Mouse (Mus musculus): Measurements from ENCODE around the gene Etnppl. TPM values are rescaled to one million over a fixed set of nuclear protein-coding genes. Genes with fewer than 3 reads are reported as not detected.

Gene Etnppl
- polyA plus RNA-seq, 1 experiment: 22.5 TPM

DNA sequence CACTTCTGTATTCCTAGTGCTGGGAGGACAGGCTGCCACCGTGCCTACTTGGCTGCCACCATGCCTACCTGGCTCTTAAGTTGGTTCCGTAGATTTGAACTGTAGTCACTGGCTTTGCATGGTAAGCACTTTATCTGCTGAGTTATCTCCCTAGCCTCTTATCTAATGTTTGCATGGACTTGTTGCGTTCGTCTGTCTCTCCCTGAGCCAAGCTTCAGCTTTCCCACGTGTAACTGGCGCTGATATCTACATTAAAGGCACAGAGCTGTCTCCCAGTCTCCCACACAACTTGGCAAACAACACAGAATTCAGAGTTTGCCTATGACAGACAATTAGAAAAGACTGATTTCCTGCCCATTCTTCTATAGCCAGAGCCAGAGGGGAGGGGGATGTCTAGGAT lies 43.4 kb downstream of the Etnppl start:
- TF ChIP-seq CTCF (IDR thresholded peaks at IDR 0.05; ENCODE audit: extremely low read depth, insufficient read depth, low read length) (no peak), POLR2A (IDR thresholded peaks at IDR 0.05; ENCODE audit: extremely low read depth, insufficient read depth, low read length) (no peak)
- H3K27ac ChIP-seq (ENCODE audit: insufficient read depth, low read length): no peak overlapping the region
- H3K4me3 ChIP-seq (ENCODE audit: insufficient read depth, low read length): no peak overlapping the region
- H3K4me1 ChIP-seq (ENCODE audit: control insufficient read depth, insufficient read depth, low read length): no peaks in the 10 kb centered on the region; the same call in 1 of the 2 replicates

DNA sequence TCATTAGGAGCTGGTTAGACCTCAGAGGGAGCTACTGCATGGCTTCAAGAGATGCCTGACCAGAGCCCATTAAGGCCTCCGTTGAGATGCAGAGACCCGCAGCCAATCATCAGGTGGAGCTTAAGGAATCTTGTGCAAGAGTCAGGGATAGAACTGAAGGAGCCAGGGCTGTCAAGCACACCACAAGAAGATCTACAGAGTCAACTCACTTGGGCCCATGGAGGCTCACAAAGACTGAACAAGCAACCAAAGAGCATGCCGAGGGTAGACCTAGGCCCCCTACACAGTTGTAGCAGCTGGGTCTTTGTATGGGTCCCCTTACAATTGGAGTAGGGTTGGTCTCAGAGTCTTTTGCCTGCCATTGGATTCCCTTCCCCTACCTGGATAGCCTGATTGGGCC lies 45.2 kb downstream of the Etnppl start:
- Histone ChIP-seq H3K4me3 (ENCODE audit: insufficient read depth, low read length) (no peak overlapping the region), H3K4me1 (ENCODE audit: control insufficient read depth, insufficient read depth, low read length) (no peaks in the 10 kb centered on the region; the same call in 1 of the 2 replicates), H3K27ac (ENCODE audit: insufficient read depth, low read length) (no peak overlapping the region)
- no peak for TF ChIP-seq CTCF (IDR thresholded peaks at IDR 0.05; ENCODE audit: extremely low read depth, insufficient read depth, low read length)
- no peak for TF ChIP-seq POLR2A (IDR thresholded peaks at IDR 0.05; ENCODE audit: extremely low read depth, insufficient read depth, low read length)

DNA sequence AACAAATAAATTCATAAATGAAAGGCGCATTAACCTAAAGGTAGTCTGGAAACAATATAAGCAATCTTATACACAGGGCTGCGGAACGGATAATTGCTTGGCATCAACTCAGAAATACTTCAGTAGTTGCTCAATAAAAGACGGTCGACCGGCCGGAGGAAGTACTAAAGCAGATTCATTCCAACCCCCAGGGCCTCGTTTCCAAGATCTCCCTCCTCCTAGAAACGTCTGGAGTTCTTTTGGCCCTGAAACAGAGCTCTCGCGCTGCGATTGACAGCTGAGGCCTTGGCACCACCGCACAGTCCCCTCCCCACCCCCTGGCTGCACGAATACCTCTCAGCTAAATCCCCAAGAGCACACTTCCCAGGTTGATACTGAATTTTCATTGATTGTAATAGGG lies 54.0 kb downstream of the Etnppl start:
- TF ChIP-seq CTCF (IDR thresholded peaks at IDR 0.05; ENCODE audit: extremely low read depth, insufficient read depth, low read length): no peak
- no peak for TF ChIP-seq POLR2A (IDR thresholded peaks at IDR 0.05; ENCODE audit: extremely low read depth, insufficient read depth, low read length)
- no peak overlapping the region for H3K4me3 ChIP-seq (ENCODE audit: insufficient read depth, low read length)
- no peak overlapping the region for H3K27ac ChIP-seq (ENCODE audit: insufficient read depth, low read length)
- H3K4me1 ChIP-seq (ENCODE audit: control insufficient read depth, insufficient read depth, low read length): no peaks in the 10 kb centered on the region

DNA sequence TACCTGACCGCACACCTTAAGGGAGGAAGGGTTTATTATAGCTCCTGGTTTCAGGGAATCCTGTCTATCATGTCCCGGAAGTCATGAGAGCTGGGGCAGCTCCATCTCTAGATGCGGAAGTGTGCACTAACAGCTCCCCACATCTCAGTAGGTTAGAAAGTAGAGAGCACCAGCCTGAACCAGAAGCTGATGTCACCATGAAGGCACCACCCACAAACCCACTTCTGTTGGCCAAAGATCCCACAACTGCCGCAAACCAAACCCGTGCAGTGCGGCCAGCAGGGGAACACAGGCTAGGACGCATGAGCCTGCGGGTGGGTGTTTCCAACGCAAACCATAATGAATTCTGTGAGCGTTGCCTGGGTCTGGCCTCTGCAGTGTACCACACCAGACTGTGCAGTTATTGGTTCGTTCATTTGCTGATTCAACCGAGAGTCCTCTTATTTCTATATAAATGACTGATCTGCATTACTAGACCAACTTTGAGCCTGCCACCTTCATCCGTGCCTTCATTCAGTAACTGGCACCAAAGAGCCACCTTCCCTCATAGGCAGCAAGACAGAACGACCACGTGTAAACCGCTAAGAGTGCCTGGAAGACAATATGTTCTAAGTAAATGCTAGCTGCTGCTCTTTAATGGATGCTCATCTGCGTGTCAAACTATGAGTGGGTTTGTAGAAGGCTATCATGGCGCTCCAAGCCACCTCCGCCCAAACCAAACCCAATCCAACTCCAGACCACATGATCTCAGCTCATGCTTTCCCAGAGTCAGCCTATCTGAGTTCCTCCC lies 60.6 kb downstream of the Etnppl start:
- H3K4me3 ChIP-seq (ENCODE audit: insufficient read depth, low read length): no peak overlapping the region
- H3K27ac ChIP-seq (ENCODE audit: insufficient read depth, low read length): no peak overlapping the region
- no peaks in the 10 kb centered on the region for H3K4me1 ChIP-seq (ENCODE audit: control insufficient read depth, insufficient read depth, low read length)
- TF ChIP-seq POLR2A (IDR thresholded peaks at IDR 0.05; ENCODE audit: extremely low read depth, insufficient read depth, low read length) (no peak), CTCF (IDR thresholded peaks at IDR 0.05; ENCODE audit: extremely low read depth, insufficient read depth, low read length) (no peak)

DNA sequence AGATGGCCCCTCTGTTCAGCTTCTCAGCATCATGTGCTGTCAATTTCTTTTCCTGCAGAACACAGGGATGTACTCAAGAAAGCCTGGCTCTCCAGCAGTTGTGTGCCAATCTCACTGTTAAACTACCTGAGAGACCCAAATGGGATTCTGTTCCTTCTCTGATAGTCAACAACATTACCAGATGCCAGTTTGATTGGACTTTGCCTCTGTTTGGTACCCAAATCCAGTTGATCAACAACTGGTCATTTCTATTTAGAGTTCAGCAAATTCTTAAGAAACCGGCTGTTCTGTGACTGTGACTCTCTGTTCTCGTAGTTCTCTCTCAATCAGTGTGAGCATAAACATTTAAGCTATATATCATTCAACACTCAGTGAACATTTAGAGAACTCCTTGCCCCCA lies 64.0 kb downstream of the Etnppl start:
- Histone ChIP-seq H3K27ac (ENCODE audit: insufficient read depth, low read length) (no peak overlapping the region), H3K4me3 (ENCODE audit: insufficient read depth, low read length) (no peak overlapping the region), H3K4me1 (ENCODE audit: control insufficient read depth, insufficient read depth, low read length) (no peaks in the 10 kb centered on the region)
- TF ChIP-seq POLR2A (IDR thresholded peaks at IDR 0.05; ENCODE audit: extremely low read depth, insufficient read depth, low read length): no peak

DNA sequence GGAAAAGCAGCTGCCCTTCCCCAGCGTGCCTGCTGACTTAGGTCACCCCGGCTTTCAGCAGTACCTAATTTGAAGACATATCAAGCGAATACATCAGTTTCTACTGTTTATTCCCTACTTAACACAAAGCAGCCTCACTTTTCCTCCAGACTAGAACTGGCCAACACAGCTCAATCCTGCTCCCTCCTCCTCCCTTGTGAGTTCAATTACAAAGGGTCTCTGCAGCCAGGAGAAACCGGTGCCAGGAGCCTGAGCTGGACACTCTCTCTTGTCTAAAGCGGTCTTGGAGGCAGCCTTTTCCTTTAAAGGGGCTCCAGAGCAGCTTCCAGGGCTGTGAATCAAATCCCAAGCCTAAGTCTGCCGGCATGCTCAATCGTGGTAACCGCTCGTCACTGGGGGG lies 64.9 kb downstream of the Etnppl start:
- no peaks in the 10 kb centered on the region for H3K4me1 ChIP-seq (ENCODE audit: control insufficient read depth, insufficient read depth, low read length)
- no peak overlapping the region for H3K27ac ChIP-seq (ENCODE audit: insufficient read depth, low read length)
- no peak overlapping the region for H3K4me3 ChIP-seq (ENCODE audit: insufficient read depth, low read length)
- TF ChIP-seq CTCF (IDR thresholded peaks at IDR 0.05; ENCODE audit: extremely low read depth, insufficient read depth, low read length): no peak
- TF ChIP-seq POLR2A (IDR thresholded peaks at IDR 0.05; ENCODE audit: extremely low read depth, insufficient read depth, low read length): no peak

DNA sequence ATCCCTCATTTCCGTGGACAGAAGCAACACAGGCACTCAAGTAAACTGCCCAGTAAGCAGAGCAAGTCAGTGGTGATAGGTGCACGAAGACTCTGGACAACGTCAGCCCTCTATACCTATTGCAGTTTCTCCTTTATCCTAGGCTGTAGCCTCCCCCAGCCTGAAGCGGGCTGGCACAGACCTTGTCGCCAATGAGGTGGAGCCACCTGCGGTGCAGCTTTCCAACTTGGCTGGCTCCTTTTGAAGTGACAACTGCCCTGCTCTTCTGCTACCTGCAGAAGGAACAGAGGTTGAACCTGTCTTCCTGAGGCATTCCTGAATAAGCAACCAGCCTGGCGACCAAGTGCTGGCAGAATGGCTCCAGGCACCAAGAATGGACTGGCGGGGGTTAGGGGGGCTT lies 66.6 kb downstream of the Etnppl start:
- Histone ChIP-seq H3K4me1 (ENCODE audit: control insufficient read depth, insufficient read depth, low read length) (no peaks in the 10 kb centered on the region), H3K4me3 (ENCODE audit: insufficient read depth, low read length) (no peak overlapping the region), H3K27ac (ENCODE audit: insufficient read depth, low read length) (no peak overlapping the region)
- TF ChIP-seq CTCF (IDR thresholded peaks at IDR 0.05; ENCODE audit: extremely low read depth, insufficient read depth, low read length): no peak
- TF ChIP-seq POLR2A (IDR thresholded peaks at IDR 0.05; ENCODE audit: extremely low read depth, insufficient read depth, low read length): no peak

DNA sequence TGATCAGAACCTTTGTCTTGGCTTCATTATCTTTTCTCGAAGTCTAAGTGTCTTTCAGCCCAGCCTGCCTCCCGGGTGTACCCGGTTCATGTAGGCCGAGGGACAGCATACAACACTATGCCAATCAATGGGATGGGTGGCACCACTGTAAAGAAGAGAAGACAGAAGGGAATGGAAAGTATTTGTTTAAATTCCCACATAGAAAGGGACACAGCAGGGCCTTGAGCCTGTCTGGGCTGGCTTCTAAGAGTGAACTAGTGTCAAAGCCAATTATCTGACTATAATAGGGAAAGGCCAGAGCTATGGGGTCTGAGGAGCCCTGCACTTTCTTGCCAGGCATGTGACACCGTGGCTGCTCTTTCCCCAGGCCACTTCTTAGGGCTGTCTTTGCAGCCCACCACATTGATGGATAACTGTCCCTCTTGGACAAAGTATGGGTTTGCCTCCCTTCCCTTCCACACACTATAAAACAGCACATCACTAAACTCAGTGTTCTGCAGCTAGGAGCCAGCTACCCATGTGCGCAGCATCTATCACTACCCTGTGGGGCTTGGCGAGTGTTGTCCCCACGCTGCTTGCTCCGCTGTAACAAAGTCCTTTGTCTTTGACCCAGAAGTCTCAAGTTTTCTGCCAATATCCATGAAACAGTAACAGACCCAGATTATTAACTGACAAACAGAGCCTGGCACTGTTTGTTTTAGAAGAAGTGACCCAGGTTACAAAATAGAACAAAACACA lies 67.2 kb downstream of the Etnppl start:
- H3K4me1 ChIP-seq (ENCODE audit: control insufficient read depth, insufficient read depth, low read length): no peaks in the 10 kb centered on the region
- no peak overlapping the region for H3K4me3 ChIP-seq (ENCODE audit: insufficient read depth, low read length)
- TF ChIP-seq POLR2A (IDR thresholded peaks at IDR 0.05; ENCODE audit: extremely low read depth, insufficient read depth, low read length) (no peak), CTCF (IDR thresholded peaks at IDR 0.05; ENCODE audit: extremely low read depth, insufficient read depth, low read length) (no peak)
- H3K27ac ChIP-seq (ENCODE audit: insufficient read depth, low read length): no peak overlapping the region

DNA sequence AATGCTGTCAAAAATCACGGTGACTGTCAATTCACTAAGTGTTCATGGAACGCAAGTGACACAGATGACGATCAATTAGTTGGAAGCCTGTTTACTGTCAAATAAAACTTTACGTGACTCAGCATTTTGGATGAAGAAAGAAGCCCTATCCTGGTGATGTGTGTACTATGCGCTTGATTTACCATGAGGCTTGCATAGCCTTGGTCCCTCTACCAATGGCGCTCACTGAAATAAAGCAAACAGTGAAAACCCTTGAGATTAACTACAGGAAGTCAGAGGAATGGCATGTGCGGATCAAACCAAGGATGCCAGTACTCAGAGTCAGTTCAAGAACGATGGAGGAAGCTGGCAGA lies 67.7 kb downstream of the Etnppl start:
- no peak overlapping the region for H3K4me3 ChIP-seq (ENCODE audit: insufficient read depth, low read length)
- TF ChIP-seq POLR2A (IDR thresholded peaks at IDR 0.05; ENCODE audit: extremely low read depth, insufficient read depth, low read length) (no peak), CTCF (IDR thresholded peaks at IDR 0.05; ENCODE audit: extremely low read depth, insufficient read depth, low read length) (no peak)
- H3K27ac ChIP-seq (ENCODE audit: insufficient read depth, low read length): no peak overlapping the region

DNA sequence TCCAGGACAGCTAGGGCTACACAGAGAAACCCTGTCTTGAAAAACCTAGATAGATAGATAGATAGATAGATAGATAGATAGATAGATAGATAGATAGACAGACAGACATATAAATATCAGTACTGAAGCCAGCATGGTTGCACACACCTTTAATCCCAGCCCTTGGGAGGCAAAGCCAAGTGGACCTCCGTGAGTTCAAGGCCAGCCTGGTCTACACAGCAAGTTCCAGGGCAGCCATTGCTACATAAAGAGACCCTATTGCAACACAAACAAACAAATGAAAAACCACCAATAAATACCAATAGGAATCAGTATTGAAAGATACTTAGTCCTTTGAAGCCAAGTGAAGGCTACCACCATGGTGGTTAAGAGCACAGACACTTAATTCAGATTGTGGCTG lies 69.8 kb downstream of the Etnppl start:
- TF ChIP-seq POLR2A (IDR thresholded peaks at IDR 0.05; ENCODE audit: extremely low read depth, insufficient read depth, low read length) (no peak), CTCF (IDR thresholded peaks at IDR 0.05; ENCODE audit: extremely low read depth, insufficient read depth, low read length) (no peak)
- no peaks in the 10 kb centered on the region for H3K4me1 ChIP-seq (ENCODE audit: control insufficient read depth, insufficient read depth, low read length)
- no peak overlapping the region for H3K4me3 ChIP-seq (ENCODE audit: insufficient read depth, low read length)
- no peak overlapping the region for H3K27ac ChIP-seq (ENCODE audit: insufficient read depth, low read length)

More for the DNA sequence above, 67.7 kb downstream of the Etnppl start:
- no peaks in the 10 kb centered on the region for H3K4me1 ChIP-seq (ENCODE audit: control insufficient read depth, insufficient read depth, low read length)

Other genes starting within 250 kb of the Etnppl start
- 62.8 and 66.3 TPM in 2 replicates for gene Ostc, start 92.0 kb downstream of the Etnppl start, polyA plus RNA-seq (2012; rRNA removed)
- gene Rpl34, start 113.0 kb downstream of the Etnppl start, polyA plus RNA-seq (2012; rRNA removed): 983 and 997 TPM in 2 replicates